Mouse (Mus musculus) gastrocnemius, postnatal 4 days (tissue): ENCODE measurements around the gene Fbxw2. TPM values are rescaled to one million over a fixed set of nuclear protein-coding genes. Genes with fewer than 3 reads are reported as not detected.
A peak's percentile ranks its signal among the peaks of the same experiment; 100 is the strongest.
"Not testable (repeated sequence)": the region's sequence is repeated elsewhere in the genome, so short reads cannot be mapped to it uniquely, and the experiment has no call there.

Source experiments
- DNase-seq, 2 experiments: peaks; one replicate each; pipeline ENCODE4 v3.0.0; 2021 to 2022; ENCODE audit warnings: low spot score in 2 of 2, mixed read lengths in 2 of 2
- total RNA-seq, 2 experiments: library from RNA; stranded (reverse); gene quantifications; 2 replicates each; pipeline ENCODE4 v1.2.3; 2021

Fbxw2 gene
- total RNA-seq, 2 experiments from 2014 or later, result 59.6 to 60.1 TPM

- DNase-seq, result not testable (repeated sequence)
Observed at GRCm38 (mm10) chr2:34815893-34816292, 10.2 kb downstream of the Fbxw2 start.

- no peak for DNase-seq
Observed at GRCm38 (mm10) chr2:34812706-34813105, 13.4 kb downstream of the Fbxw2 start.

- DNase-seq, result no peak
Observed at GRCm38 (mm10) chr2:34810775-34811174, 15.3 kb downstream of the Fbxw2 start.

DNA sequence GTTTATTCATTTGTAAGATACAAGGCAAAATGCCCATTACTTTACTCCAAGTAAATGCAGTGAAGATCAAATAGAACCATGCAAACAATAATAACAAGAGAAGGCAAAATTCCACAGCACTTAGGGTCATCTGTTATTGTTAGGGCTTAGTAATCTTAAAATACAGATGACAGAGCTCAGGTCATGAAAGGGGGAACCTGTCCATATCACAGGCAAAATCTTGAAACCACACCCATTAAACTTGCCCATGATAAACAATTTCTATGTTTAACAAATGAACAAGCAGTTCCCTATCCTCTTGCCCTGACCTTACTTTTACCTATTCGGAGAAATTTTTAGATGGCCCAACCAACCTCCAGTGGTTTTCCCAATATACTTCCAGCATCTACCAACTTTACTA, 16.5 kb downstream of the Fbxw2 start:
- no peak for DNase-seq

DNA sequence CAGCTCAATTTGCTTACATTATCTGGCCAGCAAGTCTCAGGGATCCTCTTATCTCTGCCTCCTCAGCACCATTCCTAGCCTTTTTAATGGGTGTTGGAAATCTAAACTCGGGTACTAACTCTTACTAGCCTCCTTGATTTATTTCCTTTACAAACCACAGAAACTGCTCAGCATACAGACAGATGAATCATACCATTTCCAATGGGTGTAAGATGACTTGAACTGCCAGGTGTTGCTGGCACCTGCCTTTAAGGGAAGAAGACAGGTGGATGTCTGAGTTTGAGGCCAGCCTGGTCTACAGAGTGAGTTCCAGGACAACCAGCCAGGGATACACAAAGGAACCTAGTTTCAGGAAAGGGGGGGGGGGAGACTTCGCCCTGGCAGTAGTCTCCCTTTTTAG, 18.1 kb downstream of the Fbxw2 start:
- DNase-seq, result no peak

DNA sequence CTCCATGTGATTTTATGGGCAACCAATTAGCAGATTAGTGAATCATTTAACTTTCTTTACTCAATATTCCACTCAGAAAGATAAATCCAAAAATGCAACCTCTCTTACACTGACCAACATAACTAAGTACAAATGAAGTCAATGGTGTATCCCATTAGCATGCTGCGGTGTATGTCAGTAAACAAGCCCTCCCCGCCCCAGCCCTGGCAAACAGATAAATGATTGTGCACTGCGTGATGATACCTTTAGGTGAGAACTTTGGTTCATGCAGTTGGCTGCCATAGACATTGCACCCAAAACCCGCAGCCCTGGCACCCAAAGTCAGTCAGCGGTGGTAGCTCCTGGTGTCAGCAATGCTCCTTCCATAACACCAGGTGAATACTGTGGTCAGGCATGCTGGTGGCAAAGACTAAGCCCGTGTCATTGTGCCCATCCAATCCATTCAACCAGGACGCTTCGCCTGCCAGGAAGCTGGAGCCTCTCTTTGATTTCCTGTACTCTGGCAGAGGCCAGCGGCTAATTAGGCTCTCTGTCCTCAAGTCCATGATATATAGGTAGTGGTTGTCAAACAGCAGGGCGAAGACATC, 20.7 kb downstream of the Fbxw2 start:
- DNase-seq, result no peak

DNA sequence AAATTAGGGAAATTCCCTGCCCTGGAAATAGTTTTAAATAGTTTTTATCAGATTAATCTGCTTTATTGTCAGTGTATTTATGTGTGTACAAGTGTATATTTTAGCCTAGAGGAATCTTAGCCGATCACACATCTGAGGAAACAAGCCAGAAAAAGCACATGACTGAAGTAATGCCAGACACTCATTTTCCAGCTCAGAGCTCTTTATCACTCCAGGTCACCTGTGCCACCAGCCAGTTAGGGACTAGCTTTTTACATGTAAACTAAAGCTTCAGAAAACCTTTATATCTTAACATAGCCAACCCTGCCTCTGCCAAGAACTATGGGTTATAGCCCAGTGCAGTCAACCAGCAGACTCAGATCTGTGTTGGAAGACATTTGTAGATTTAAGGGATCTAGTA, 21.3 kb downstream of the Fbxw2 start:
- DNase-seq, result no peak

GRCm38 (mm10) chr2:34804172-34804571, 21.9 kb downstream of the Fbxw2 start:
- no peak for DNase-seq

DNA sequence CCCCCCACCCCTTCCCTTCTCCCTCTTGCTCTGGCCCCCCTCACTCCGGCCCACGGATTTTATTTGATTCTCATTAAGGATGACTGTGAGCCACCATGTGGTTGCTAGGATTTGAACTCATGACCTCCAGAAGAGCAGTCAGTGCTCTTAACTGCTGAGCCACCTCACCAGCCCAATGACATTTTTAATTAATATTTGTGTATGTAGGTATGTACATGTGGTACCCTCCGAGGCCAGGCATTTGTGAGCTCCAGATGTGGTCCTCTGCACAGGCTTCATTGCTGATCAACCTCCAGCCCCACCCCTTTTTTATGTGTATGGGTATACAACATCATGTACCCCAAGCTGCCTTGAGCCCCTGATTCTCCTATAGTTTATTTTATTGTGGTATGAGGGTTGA, 22.4 kb downstream of the Fbxw2 start:
- no peak for DNase-seq

GRCm38 (mm10) chr2:34802565-34803245, 23.4 kb downstream of the Fbxw2 start:
- DNase-seq, result not testable (repeated sequence)

GRCm38 (mm10) chr2:34801516-34802482, 24.3 kb downstream of the Fbxw2 start:
- DNase-seq, result peak; percentile 94 to 97

GRCm38 (mm10) chr2:34800371-34800770, 25.7 kb downstream of the Fbxw2 start:
- DNase-seq, result no peak

DNA sequence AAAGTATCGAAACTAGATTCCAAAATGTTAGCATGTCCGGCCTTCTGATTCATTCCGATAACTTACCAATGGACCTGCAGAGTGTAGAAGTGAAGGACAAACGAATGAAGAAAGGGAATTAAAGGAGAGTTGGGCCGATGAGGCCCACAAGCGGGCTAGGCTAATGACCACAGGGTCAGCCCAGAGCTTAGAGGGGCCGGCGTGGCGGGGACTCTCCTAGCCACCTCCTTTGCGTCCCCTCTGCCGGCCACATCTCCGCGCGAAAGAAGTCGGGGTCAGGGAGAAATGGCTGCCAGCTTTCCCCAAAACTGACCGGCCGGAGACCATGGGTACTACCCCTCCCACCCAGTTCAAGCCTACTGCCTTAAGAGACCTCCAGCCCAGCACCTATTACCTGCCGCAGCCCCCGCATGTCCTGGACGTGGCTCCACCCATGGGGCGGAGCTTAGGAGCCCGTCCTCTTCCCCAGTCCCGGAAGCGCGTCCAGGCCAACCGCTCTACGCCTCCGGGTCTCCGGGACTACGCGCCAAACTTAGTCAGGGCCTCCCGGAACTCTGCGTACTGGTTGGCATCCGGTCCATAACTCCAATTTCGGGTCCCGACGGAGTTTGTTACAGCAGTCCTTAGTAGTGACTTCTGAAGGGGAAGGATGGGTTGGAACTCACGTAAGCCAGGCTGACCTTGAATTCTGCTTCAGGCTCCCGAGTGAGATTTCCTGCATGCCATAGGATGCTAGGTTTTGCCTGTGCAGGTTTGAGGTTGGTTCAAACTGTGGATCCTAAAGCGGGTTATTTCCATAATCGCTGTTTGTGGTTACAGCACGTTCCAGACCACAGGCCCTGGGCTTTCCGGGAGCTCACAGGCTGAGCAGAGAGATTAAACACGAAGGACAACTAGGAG, 26.5 kb downstream of the Fbxw2 start, which contains the start of gene Rabepk:
Gene Rabepk, minus strand, starts transcription at position 556 of the 900 bp plus-strand sequence.
- peak; percentile 63 to 80 for DNase-seq

DNA sequence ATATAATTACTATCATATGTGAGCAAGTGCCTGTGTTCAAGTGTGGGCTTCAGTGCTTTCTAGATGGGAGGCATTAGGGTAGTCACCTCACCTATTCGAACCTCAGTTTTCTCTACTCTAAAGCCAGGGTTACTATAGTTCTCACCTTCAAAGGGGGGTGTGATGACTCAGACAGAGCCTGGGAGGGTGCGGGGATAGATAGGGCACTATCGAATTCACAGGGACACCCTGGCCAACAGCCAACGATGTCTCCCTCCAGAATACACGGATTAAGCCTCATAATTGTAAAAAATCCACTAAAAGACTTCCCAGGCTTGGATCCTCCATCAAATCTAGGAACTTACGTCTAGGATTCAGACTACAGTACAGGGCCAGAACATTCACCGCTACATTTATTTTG, 30.7 kb downstream of the Fbxw2 start:
- DNase-seq, result no peak

DNA sequence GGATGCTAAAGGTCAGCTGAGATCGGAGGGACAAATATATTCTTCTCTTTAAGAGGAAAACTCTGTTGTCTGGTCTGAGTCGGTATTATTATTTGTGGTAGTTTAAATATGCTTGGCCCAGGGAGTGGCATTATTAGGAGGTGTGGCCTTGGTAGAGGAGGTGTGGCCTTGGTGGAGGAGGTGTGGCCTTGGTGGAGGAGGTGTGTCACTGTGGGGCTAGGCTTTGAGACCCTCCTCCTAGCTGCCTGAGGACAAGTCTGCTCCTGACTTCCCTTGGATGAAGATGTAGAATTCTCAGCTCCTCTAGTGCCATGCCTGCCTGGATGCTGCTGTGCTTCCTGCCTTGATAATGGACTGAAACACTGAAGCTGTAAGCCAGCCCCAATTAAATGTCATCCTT, 31.6 kb downstream of the Fbxw2 start:
- DNase-seq, result no peak

DNA sequence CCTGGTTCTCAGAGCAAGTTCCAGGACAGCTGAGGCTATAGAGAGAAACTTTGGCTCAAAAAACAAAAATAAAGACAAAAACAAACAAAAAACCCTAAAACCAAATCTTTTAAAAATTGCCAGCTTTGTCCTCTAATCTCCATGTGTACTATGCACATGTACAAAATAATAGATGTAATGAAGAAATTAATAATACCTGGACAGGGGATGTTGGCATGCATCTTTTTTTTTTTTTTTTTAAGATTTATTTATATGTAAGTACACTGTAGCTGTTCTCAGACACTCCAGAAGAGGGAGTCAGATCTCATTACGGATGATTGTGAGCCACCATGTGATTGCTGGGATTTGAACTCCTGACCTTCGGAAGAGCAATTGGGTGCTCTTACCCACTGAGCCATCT, 33.6 kb downstream of the Fbxw2 start:
- DNase-seq, result not testable (repeated sequence)

DNA sequence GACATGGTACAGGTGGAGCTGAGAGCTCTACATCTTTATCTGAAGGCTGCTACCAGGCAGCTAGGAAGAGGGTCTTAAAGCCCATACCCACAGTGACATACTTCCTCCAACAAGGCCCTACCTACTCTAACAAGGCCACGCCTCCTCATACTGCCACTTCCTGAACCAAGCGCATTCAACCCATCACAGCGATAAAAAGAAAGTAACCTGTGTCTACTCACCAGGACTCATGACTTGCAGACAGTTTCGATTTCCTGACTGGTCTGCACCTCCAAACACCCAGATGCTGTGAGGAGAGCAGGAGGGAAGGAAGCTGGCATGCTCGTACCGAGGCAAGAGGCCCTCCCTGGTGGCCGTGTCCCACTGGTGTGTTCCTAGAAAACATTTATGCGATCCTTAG, 35.8 kb downstream of the Fbxw2 start:
- no peak for DNase-seq

GRCm38 (mm10) chr2:34784085-34784484, 42.0 kb downstream of the Fbxw2 start:
- no peak for DNase-seq

- DNase-seq, result no peak
Observed at GRCm38 (mm10) chr2:34783064-34784020, 42.8 kb downstream of the Fbxw2 start.
